Mouse (Mus musculus) spleen, adult 2 months (tissue): Measurements from ENCODE around the gene Rap1b. TPM values are rescaled to one million over a fixed set of nuclear protein-coding genes. Genes with fewer than 3 reads are reported as not detected.
A peak's percentile ranks its signal among the peaks of the same experiment; 100 is the strongest.

Experiments
- DNase-seq, 2 experiments: peaks; one replicate each; pipeline versions ENCODE4 v3.0.0 to v3.0.0-alpha.2; 2012 to 2021; ENCODE audit warnings: low spot score in 2 of 2, low read depth in 1 of 2
- H3K27ac ChIP-seq: fragments of 200-500 bp; 2 replicates; pipeline ENCODE4 v1.5.1; 2012; ENCODE audit warnings: low read length, inconsistent platforms; ENCODE audit not compliant: insufficient read depth
- H3K27me3 ChIP-seq: fragments of 200-500 bp; 2 replicates; pipeline ENCODE4 v1.6.1; 2012; ENCODE audit warnings: mild to moderate bottlenecking, moderate library complexity, low read length, inconsistent platforms; ENCODE audit not compliant: control insufficient read depth, insufficient read depth
- H3K36me3 ChIP-seq: fragments of 200-500 bp; 2 replicates; pipeline ENCODE4 v1.6.1; 2012; ENCODE audit warnings: mild to moderate bottlenecking, low read length, inconsistent platforms; ENCODE audit not compliant: control insufficient read depth, insufficient read depth
- H3K4me1 ChIP-seq: fragments of 200-500 bp; 2 replicates; pipeline ENCODE4 v1.6.1; 2011; ENCODE audit warnings: inconsistent platforms; ENCODE audit not compliant: control insufficient read depth, insufficient read depth, insufficient read length
- H3K4me3 ChIP-seq: fragments of 200-500 bp; 2 replicates; pipeline ENCODE4 v1.5.1; 2011; ENCODE audit warnings: mild to moderate bottlenecking, inconsistent platforms; ENCODE audit not compliant: insufficient read depth, insufficient read length; ENCODE audit errors: extremely low read depth
- CTCF ChIP-seq: fragments of 200-500 bp; IDR thresholded peaks from 2 replicates; pipeline ENCODE4 v1.5.1; 2011; ENCODE audit warnings: mild to moderate bottlenecking, inconsistent platforms; ENCODE audit not compliant: insufficient read depth, insufficient read length, insufficient replicate concordance; ENCODE audit errors: extremely low read depth
- POLR2A ChIP-seq: fragments of 200-500 bp; IDR thresholded peaks from 2 replicates; pipeline ENCODE4 v1.6.1; 2011; ENCODE audit warnings: low read depth, low read length, inconsistent platforms
- WGBS: fragments of 180-500 bp; shearing (Covaris S2); methylation state at CpG from one replicate; pipeline ENCODE4 v1.1.7; 2018; 5-methylcytosine and 5-hydroxymethylcytosine counted together
- polyA plus RNA-seq: library from polyadenylated mRNA; depleted of rRNA; stranded (reverse); fragments of >200 nt; gene quantifications from 2 replicates; pipeline ENCODE4 v1.2.3, GENCODE M21; 2012

Rap1b gene
- polyA plus RNA-seq, 1 experiment = 50.1 TPM

GRCm38 (mm10) chr10:117860361-117860760, 14.5 kb upstream of the Rap1b start:
- no peak for TF ChIP-seq POLR2A
- TF ChIP-seq CTCF = no peak
- DNase-seq = no peak
- H3K36me3 ChIP-seq = no peaks in the 10 kb centered on the region
- no peak overlapping the region for H3K4me3 ChIP-seq
- H3K27me3 ChIP-seq = no peaks in the 10 kb centered on the region
- WGBS = 73% methylated on average over 7 of the region's 7 CpGs
- H3K27ac ChIP-seq = peak overlapping the region; percentile 71
- H3K4me1 ChIP-seq = peaks cover 10% of the 10 kb centered on the region; the same call in 1 of the 2 replicates

- no peaks in the 10 kb centered on the region for H3K36me3 ChIP-seq
- no peak for DNase-seq
- no peak overlapping the region for H3K4me3 ChIP-seq
- H3K27me3 ChIP-seq = no peaks in the 10 kb centered on the region
- TF ChIP-seq POLR2A = no peak
- no peak for TF ChIP-seq CTCF
- 62% methylated on average over 11 of the region's 11 CpGs for WGBS
- H3K4me1 ChIP-seq = peaks cover 10% of the 10 kb centered on the region; the same call in 1 of the 2 replicates
- H3K27ac ChIP-seq = no peak overlapping the region
Observed at GRCm38 (mm10) chr10:117859800-117860199, 14.0 kb upstream of the Rap1b start.

- H3K4me3 ChIP-seq = no peak overlapping the region
- 94% methylated on average over 5 of the region's 5 CpGs for WGBS
- DNase-seq = no peak
- peaks cover 10% of the 10 kb centered on the region; the same call in 1 of the 2 replicates for H3K4me1 ChIP-seq
- TF ChIP-seq POLR2A (no peak), CTCF (no peak)
- no peaks in the 10 kb centered on the region for H3K27me3 ChIP-seq
- H3K36me3 ChIP-seq = no peaks in the 10 kb centered on the region
- H3K27ac ChIP-seq = no peak overlapping the region
Observed at GRCm38 (mm10) chr10:117858241-117858640, 12.4 kb upstream of the Rap1b start.

- Histone ChIP-seq H3K4me3 (no peak overlapping the region), H3K4me1 (peaks cover 10% of the 10 kb centered on the region; the same call in 1 of the 2 replicates), H3K36me3 (no peaks in the 10 kb centered on the region), H3K27ac (peak overlapping the region; percentile 62), H3K27me3 (no peaks in the 10 kb centered on the region)
- TF ChIP-seq CTCF = no peak
- TF ChIP-seq POLR2A = no peak
- DNase-seq = no peak
- 23% methylated on average over 8 of the region's 8 CpGs for WGBS
Observed at GRCm38 (mm10) chr10:117856001-117856720, 10.3 kb upstream of the Rap1b start.

GRCm38 (mm10) chr10:117852648-117853192, 6.9 kb upstream of the Rap1b start:
- Histone ChIP-seq H3K27me3 (no peaks in the 10 kb centered on the region), H3K4me3 (no peak overlapping the region), H3K36me3 (no peaks in the 10 kb centered on the region), H3K27ac (no peak overlapping the region), H3K4me1 (peaks cover 5% of the 10 kb centered on the region; the same call in 1 of the 2 replicates)
- no peak for DNase-seq
- TF ChIP-seq CTCF (no peak), POLR2A (no peak)
- 90% methylated on average over 10 of the region's 10 CpGs for WGBS

- no peak overlapping the region for H3K27ac ChIP-seq
- no peaks in the 10 kb centered on the region for H3K27me3 ChIP-seq
- DNase-seq = no peak
- H3K4me1 ChIP-seq = peaks cover 4% of the 10 kb centered on the region; the same call in 1 of the 2 replicates
- H3K36me3 ChIP-seq = no peaks in the 10 kb centered on the region
- no peak for TF ChIP-seq CTCF
- no peak for TF ChIP-seq POLR2A
- WGBS = 91% methylated on average over 3 of the region's 3 CpGs
- no peak overlapping the region for H3K4me3 ChIP-seq
Observed at GRCm38 (mm10) chr10:117848981-117849380, 3.1 kb upstream of the Rap1b start.

- Histone ChIP-seq H3K4me3 (no peak overlapping the region), H3K27ac (no peak overlapping the region), H3K4me1 (peaks cover 4% of the 10 kb centered on the region; the same call in 1 of the 2 replicates), H3K27me3 (no peaks in the 10 kb centered on the region), H3K36me3 (no peaks in the 10 kb centered on the region)
- 94% methylated on average over 9 of the region's 9 CpGs for WGBS
- TF ChIP-seq CTCF (no peak), POLR2A (no peak)
- DNase-seq = no peak
Observed at GRCm38 (mm10) chr10:117846796-117847195, 961 bp upstream of the Rap1b start.
